Mouse (Mus musculus) ovary, postnatal 36 days (tissue): Measurements from ENCODE around the gene Lcn2.

ENCODE experiments used
- DNase-seq: peaks from one replicate; pipeline ENCODE4 v3.0.0; 2022; ENCODE audit warnings: low spot score, mixed read lengths

Gene Lcn2

DNA sequence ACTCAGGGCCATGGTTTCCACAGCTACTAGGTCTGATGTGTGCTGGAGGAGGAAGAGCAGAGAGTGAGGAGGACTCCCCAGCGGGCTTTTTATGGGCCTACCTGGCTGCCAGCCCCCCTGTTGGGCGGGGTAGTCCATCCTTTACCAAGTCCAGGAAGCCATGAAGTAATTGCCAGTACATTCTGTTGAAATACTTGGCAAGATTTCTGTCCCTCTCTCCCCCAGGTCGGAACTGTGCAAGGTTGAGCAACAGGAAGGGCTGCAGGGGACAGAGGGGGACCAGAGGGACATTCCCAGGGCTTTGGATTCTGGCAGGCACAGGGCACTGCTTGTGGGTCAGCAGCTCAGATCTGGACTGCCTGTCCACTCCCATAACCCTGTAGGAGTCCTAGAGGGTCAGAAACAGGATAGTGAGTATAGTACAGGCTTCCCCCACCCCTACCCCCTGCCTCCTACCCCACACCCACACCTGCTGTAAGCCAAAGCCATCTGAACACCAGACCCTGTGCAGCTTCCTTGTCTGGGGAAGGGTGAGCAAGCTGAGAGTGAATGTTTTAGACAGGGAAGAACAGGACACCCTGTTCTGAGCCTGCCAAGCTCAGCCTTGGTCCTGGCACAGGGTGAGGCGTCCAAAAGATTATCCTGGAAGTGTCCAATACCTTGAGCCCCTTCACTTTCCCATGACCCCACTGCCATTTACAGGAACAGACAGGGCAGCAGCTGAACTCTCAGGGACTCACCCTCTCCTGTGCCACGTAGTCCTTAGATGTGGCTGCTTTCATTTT lies at the start of gene Lcn2:
Gene Lcn2 (minus strand): TSS at position 547 of the 785 bp plus-strand sequence.
- no peak for DNase-seq

DNA sequence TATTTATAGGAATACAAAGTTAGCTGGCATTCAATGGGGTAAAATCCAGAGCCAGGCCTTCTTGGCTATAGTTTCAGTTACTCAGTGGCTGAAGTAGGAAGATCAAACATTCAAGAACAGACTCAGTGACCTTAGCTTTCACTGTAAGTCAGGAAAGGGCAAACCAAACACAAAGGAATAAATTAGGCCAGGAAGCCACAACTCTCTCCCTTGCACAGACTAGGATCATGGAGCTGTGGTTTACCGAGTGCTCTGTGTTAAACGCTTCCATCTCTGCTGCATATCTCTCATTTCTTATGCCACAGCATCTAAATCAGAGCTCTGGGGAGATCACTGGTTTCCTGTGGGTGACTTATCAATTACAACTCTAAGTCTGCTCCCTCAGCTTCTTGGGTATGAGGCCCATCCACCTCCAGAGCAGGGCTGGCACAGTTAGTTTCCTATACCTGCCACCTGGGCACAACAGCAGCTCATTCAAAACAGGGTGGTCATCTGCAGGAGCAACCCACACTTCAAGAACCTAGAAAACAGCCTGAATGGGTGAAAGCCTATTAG lies 49.6 kb upstream of the Lcn2 start:
- DNase-seq = no peak

DNA sequence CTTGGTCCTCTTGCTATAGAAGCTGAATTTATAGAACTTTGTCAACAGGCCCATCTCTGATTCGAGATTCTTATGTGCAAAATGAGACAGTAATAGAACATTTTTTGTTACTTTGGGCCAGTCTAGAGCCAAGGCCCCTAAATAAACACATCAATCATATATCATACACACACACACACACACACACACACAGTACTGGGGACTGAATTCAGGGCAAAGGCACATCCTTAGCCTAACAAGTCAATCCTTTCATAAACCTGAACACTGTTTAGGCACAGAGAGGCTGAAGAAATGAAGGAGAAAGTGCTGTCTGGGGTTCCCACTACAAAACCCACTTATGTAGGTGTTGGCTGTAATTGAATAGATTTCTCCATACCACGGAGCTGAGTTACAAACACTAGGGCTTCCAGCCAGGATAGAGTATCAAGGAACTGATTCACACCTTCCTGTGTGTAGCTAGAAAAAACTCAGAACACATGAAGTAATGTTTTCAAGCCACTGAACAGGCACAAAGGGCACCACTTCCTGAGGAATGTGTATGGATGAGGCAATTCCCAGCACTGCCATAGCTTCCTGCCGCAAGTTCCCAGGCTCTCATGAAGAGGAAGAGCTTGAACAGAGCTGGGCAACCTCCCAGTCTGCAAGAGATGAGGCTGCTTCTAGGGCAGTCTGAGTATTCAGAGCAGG lies 48.8 kb upstream of the Lcn2 start:
- DNase-seq = no peak

DNA sequence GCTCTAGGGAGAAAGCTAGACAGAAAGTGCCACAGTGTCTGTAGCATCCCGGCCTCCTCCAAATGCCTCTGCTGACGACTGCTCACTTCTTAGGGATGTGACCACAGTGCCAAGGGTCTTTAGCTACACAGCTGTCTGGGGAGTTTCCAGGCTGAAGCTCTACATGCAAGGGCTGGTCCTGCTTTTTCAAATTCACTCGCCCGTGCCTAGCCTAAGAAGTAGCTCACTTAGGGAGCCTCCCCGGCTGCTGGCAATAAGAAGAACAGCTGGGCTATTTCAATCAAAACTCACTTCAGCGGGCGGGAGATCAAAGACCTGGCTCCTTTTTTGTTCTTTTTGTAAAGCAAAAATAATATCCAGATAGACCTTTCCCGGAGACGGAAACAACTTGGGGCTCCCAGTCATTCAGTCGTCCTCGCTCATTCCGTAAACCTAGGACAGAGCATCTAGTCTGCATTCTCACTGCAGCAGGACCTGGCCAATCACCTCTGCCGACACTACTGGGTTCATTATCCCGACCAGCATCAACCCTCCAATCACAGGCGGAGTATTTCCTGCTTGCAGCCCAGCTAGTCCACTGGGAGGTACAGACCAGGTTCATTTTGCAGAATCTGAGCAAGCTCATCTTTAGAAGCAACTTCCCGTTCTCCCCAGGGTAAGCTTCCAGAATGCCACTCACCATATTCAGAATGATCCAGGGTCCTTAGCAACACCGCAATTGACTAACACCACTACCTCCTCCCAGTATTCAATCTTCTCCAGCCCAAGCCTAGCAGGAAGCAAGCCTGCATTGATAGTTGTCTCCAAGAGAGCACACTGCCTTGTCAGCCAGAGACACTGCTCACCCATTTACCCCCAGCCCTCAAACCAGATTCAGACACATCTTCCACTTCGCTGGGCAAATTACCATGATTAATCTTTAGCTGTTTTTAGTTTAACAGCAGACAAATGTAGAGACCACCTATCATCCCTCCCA lies 42.9 kb upstream of the Lcn2 start:
- DNase-seq = peak; percentile 68

DNA sequence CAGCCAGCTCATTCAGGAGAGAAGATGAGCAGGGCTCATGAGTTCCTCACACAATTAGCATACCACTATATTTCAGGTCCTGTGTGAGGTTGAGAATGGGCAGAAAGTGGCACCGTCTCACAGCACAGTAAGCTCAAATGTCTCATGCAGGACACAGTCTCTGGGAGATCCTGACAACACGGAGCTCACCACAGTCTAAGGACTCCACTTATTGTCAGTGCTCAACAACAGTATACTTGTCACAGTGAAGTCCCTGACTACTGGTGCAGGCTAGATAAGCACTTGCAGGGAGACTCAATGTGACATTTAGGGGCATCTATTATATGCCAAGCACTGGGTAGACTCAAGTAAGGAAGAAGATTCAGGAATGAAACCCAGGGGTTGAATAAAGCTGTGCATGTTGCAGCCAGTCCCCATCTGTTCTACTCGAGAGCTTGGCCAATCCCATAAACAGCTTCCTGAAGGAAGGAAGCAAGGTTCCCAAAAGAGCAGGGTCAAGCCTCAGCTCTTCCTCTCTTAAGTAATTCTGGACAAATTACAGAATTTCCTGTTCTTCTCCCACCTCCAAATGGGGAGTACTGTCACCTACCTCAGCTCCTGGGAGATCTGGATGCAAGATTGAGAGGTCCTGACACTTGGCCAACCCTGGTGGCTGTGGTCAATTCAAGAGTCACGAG lies 41.3 kb upstream of the Lcn2 start:
- no peak for DNase-seq

DNA sequence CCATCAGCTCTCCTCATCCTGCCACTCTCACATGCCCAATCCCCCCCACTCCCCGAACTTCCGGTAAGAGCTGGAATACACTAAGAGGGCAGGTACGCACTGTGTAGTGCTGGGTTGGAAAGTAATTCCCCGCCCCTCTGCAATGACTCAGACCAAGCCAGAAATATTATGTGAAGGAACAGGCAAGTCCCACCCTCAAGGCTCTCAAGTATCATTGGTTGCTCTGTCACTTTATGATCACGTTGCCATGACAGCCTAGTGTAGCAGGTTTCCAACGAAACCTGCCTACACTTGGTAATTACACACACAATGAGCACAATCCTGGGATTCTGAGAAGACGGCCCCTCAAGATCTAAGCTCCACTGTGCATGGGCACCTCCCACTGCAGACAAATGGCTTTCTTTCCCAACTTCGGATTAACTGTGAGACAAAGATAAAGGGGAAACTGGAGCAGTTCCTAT lies 40.2 kb upstream of the Lcn2 start:
- DNase-seq = no peak

DNA sequence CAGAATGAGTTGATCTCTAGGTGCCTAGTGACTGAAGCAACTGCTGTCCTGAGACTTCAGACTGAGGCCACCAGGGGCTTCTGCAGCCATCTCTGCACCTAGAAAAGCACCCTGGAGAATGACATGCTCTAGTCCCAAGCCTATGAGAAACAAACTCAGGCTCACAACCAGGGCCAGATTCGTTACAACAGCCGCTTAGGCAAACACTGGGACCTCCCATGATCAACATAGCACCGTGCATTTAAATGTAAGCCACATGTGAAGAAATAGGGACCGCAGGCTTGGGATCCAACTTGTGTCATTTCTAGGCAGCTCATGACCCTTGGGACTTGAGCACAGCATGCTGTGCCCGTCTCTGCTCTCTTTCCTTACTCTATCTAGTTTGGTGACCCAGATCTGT lies 39.7 kb upstream of the Lcn2 start:
- no peak for DNase-seq

DNA sequence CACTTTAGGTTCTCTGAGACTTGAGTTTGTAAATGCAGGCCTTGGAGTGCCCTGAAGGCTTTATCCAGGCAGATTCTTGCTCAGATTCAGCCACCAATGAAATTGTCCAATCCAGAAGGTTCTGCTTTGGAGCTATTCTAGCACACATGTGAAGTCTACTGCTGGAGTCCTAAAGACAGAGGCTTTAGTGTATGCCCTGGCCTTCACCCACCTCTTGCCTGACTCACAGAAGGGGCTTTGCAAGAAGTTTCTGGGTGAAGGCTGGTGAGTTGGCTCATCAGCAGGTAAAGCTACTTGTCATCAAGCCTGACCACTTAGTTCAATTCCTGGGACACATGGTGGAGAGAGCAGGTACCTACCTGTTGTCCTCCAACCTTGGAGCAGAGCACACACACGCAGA lies 38.1 kb upstream of the Lcn2 start:
- DNase-seq = no peak

DNA sequence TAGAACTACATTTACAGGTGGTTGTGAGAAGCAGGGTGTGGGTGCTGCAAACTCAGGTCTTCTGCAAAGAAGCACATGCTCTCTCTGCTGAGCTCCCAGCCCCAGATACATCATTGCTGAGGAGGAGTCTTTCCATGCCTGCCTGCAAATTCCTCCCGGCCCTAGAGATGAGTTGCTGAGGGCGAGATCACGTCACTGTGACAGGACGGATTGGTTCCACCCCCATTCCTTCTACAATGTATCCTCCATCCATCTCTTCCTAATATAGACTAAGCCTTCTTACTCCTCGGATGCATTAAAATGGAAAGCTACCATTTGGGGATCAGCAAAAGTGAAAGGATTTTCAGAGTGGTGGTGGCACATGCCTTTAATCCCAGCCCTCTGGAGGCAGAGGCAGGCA lies 37.5 kb upstream of the Lcn2 start:
- DNase-seq = no peak

DNA sequence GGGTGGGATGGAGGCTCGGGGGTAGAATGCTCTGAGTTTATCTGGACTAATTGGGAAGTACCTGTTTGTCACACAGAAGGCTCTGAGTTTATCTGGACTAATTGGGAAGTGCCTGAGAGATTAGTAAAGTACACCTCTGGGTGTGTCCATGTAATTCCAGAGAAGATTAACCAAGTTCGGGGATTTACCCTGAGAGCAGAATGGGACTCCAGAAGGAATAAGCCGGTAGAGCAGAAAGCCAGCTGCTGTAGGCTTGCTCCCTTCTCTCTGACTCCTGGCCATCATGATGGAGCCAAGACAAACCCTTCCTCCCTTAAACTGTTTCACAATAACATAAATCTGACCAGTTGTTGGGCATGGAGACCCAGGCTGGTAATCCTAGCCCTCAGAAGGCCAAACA lies 36.7 kb upstream of the Lcn2 start:
- DNase-seq = no peak

DNA sequence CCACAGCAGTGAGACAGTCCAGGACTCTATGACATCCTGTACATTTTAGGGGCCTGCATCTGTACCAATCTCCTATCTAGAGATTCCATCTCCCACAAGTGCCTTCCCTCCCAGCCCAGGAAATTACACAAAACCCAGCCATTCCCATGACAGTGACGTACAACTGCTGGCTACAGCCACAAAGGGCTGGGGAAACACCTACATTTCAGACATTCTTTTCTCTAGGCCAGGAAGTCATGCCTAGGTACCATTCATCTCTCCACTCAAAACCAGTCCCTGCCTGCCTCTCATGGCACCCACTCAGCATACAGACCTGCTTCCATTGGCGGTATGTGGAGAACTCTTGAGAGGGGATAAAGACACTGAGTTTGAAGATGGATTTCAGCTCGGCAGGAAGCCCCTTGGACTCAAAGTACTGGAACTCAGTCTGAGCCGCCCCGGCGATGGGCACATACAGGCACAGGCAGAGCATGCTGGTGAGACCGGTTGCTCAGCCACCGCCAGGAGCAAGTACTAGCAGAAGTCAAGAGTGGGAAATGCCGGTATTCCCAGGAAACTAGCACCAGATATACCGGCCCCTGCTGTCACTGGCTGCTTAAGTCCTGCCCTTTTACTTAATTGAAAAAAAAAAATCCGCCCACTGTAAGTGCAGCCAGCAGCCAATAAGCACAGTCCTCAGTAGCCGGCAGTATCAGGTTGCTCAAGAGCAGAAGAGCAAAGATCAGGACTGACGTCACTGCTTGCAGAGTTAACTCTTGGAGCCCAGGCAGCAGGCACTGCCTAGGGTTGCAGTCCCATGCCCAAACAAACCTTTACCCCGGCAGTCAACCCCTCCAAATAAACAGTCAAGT lies 35.7 kb upstream of the Lcn2 start:
- peak; percentile 48 for DNase-seq

DNA sequence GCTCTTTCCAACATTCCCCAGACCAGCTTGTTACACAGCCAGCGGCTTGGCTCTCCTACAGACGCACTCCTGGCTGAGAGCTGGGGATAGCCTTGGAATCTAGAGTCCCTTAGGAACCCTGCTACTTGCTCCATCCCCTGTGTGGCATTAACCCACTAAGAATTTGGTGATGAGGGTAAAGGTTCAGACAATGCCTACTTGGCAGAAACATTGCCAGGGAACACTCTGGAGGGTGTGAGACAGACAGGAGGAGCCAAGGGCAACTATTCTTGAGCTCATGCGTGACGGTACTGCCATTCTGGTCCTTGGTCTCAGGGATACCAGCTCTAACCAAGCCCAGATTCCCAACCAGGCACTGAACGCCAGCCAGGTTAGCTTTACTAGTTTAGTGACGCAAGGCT lies 33.8 kb upstream of the Lcn2 start:
- no peak for DNase-seq

DNA sequence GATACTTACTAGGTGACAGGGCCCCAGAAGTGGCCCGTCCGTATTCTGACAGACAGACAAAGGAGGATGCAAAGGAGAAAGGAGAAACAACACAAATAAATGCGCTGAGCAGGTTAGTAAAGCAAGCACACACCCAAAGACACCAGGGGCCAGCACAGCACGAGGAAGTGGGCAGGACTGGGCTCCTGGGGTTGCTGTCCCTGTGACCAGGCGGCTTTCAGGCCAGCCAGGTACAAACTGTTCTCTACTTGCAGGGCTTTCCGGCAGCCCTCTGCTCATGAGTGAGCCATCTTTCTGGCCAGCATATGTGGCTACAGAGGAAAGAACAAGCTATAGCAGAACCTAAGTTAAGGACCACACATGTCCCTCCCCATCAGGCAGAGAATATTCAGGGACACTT lies 32.6 kb upstream of the Lcn2 start:
- no peak for DNase-seq

DNA sequence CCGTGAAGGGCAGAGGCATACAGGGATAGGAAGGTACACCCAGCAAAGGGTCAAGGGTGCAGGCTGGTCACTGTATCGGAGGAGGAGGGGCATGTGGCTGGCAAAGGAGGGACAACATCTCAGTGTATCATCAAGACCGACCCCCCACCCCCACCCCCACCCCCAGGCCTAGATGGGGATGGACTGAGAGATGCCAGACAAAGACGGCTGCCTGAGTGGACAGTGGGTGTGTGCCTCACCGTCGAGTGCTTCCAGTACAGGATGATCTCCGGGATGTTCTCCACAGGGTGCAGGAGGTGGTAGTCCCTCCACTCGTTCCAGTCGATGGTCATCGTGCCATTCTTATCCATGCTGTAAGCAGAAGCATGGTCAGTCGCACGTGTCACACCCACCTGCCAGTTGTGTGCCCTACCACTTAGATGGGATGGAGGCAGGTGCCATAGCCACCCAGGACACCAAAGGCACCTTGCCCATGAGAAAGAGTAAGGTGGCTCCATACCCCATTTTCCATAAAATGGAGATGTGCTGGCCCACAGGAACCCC lies 32.1 kb upstream of the Lcn2 start:
- no peak for DNase-seq

DNA sequence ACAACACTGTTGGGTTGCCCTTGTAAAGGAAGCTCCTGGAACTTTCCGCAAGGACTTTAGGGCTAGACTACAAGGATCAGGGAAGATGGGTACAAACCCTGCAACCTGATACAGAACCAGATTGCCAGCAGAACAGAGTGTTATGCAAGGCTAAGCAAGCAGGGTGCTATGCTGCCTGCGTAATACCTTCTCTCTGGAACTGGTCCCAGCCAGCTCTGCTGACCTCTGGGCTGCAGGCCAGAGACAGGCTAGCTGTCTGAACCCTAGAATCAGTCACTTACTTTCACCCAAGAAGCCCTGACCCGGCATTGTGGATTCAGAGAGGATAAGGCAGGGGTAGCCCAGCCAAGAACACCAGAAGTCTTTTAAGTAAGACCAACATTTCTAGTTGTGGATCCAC lies 31.3 kb upstream of the Lcn2 start:
- peak; percentile 56 for DNase-seq

DNA sequence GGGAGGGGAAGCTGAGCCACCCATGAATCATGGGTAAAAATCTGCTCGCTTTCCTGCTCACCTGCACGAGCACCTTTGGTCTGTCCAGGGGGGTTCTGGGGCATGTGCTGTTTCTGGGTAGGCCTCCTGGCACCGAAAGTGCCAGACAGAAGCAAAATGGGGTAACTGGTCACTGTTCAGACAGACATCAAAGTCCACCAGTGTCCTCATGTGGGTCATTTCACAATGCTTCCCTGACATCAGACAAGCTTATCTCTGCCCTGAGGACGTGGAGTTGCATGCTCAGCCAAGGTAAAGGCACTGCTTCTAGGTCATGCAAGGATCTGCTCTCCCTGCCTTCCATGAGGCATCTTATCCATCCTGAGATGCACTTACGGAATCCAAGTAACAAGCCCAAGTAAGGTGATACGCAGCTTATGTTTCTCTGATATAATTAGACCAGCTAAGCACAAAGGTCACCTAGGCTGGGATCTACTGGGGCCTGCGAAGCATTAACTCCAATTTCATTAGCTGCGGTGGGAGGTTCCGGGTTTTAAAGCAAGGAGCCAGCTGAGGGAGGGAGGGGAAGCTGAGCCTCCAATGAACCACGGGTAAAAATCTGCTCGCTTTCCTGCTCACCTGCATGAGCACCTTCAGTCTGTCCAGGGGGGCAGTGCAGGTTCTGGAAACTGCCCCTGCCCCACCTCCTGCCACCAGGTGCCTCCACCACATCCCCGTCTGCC lies 30.5 kb upstream of the Lcn2 start:
- DNase-seq = no peak

DNA sequence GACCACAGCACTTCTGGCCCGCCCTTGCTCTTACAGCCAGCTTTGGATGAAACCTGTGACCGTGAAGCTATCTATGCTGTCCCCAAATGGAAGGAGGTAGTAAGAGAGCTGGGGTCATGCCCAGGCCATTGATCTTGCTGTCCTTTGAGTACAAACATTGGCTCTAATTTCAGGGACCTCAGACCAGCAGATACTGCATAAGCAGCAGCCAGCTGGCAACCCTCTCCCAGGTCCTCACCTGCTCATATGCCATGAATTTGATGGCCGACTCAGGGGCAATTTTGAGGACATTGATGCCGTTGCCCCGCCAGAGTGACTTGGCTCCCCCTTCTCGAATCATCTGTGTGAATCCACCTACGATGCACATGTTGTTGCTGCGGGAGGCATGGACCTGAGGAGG lies 29.4 kb upstream of the Lcn2 start:
- DNase-seq = no peak

DNA sequence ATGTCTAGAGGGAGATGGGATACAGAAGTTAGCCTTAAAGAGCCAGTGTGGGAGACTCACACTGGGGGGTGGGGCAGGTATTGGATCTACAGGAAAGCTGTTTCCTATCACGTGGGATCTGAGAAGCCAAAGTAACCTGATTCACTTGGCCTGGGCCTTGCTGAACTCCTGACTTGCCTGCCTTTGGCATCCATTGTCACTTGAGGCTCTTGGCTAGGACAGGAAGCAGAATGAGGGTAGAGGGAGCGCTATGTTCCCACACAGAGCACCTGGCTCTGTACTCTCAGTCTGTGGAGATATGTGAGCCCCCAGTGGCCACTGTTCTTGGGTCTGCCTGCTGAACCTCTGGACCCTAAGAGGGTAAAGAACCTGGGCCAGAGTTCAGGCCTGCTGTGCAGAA lies 28.5 kb upstream of the Lcn2 start:
- no peak for DNase-seq

DNA sequence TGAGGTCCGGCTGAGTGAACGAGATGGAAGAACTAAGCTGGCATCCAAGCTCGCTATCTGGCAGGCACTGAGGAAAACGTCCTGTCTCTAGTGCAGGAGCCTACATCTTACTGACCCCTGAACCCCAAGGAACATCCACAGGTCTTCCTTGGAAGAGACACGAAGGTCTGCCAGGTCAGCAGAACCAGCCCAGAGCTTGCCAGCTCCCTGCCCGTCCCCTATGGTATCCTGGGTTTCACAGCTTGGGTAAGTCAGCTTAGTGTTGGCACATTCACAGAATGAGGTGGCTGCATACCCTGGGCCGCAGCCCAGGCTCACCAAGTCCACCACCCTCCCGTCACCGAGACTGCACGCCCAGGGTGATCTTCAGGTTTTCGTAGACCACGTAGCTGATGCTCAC lies 27.7 kb upstream of the Lcn2 start:
- DNase-seq = no peak

DNA sequence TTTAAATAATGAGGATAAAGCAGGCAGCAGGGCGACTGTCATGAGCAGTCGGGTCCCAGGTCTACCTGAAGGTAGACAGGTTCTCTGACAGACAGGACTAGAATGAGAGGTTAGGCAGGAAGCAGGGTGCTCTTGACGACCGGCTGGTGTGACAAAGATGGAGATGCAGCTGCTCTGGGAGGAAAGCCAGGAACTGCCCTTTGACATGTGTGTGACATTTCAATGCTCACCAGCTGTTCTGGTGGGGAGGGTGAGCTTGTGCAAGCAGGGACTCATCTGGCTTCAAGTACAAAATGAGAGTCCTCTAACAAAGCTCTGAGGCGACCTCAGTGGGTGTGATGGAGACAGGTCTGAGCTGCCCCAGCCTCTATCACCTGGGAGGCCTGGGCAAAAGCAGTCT lies 25.9 kb upstream of the Lcn2 start:
- DNase-seq = no peak
